Mouse (Mus musculus): ENCODE measurements around the gene Adarb1. TPM values are rescaled to one million over a fixed set of nuclear protein-coding genes. Genes with fewer than 3 reads are reported as not detected.

Adarb1 gene
- polyA plus RNA-seq, 2 experiments: 0.92 to 1.2 TPM

GRCm38 (mm10) chr10:77429921-77430320 is 11.9 kb upstream of the Adarb1 start:
- Histone ChIP-seq H3K4me2 (ENCODE audit: low read depth) (no peak overlapping the region), H3K36me3 (replicated peaks; ENCODE audit: control insufficient read depth, insufficient read depth, low read depth) (no peaks in the 10 kb centered on the region), H3K9ac (replicated peaks) (no peak overlapping the region), H3K4me3 (ENCODE audit: insufficient read depth in 1 of 2, low read depth in 2 of 2, low read length in 2 of 2) (no peak overlapping the region), H3K27me3 (ENCODE audit: control insufficient read depth, insufficient read depth, low read length) (no peaks in the 10 kb centered on the region), H3K9me3 (ENCODE audit: control insufficient read depth, low read length) (no peaks in the 10 kb centered on the region), H3K4me1 (replicated peaks; ENCODE audit: control insufficient read depth in 2 of 2, insufficient read depth in 2 of 2, low read length in 1 of 2) (peaks cover 0 to 3% of the 10 kb centered on the region in 2 experiments; a peak in 1 of 4 replicates), H3K27ac (no peak overlapping the region)
- DNase-seq (ENCODE audit: low read depth in 3 of 3, low spot score in 3 of 3) (no peak), ATAC-seq (ENCODE audit: insufficient read depth) (no peak)
- 53% methylated on average over 5 of the region's 5 CpGs for WGBS (ENCODE audit: insufficient replicate concordance)
- TF ChIP-seq EP300 (IDR thresholded peaks at IDR 0.05; ENCODE audit: low read depth): no peak
- no peak for TF ChIP-seq CTCF (IDR thresholded peaks at IDR 0.05; ENCODE audit: low read depth)

- no peak for TF ChIP-seq EP300 (IDR thresholded peaks at IDR 0.05; ENCODE audit: low read depth)
- no peak for TF ChIP-seq CTCF (IDR thresholded peaks at IDR 0.05; ENCODE audit: low read depth)
- Histone ChIP-seq H3K4me1 (replicated peaks; ENCODE audit: control insufficient read depth in 2 of 2, insufficient read depth in 2 of 2, low read length in 1 of 2) (no peaks in the 10 kb centered on the region), H3K4me3 (ENCODE audit: insufficient read depth in 1 of 2, low read depth in 2 of 2, low read length in 2 of 2) (no peak overlapping the region), H3K27ac (no peak overlapping the region), H3K4me2 (ENCODE audit: low read depth) (no peak overlapping the region), H3K9me3 (ENCODE audit: control insufficient read depth, low read length) (no peaks in the 10 kb centered on the region), H3K27me3 (ENCODE audit: control insufficient read depth, insufficient read depth, low read length) (no peaks in the 10 kb centered on the region), H3K9ac (replicated peaks) (no peak overlapping the region), H3K36me3 (replicated peaks; ENCODE audit: control insufficient read depth, insufficient read depth, low read depth) (no peaks in the 10 kb centered on the region)
- 19% methylated on average over 2 of the region's 2 CpGs for WGBS (ENCODE audit: insufficient replicate concordance)
- DNase-seq (ENCODE audit: low read depth in 3 of 3, low spot score in 3 of 3) (no peak), ATAC-seq (ENCODE audit: insufficient read depth) (no peak)
These were observed 9.5 kb upstream of the Adarb1 start for GRCm38 (mm10) chr10:77427610-77428009.

- H3K4me3 ChIP-seq (ENCODE audit: insufficient read depth in 1 of 2, low read depth in 2 of 2, low read length in 2 of 2): no peak overlapping the region
- no peaks in the 10 kb centered on the region for H3K36me3 ChIP-seq (replicated peaks; ENCODE audit: control insufficient read depth, insufficient read depth, low read depth)
- no peaks in the 10 kb centered on the region for H3K9me3 ChIP-seq (ENCODE audit: control insufficient read depth, low read length)
- H3K27me3 ChIP-seq (ENCODE audit: control insufficient read depth, insufficient read depth, low read length): peaks cover 28% of the 10 kb centered on the region
- DNase-seq (ENCODE audit: low read depth in 3 of 3, low spot score in 3 of 3) (no peak), ATAC-seq (ENCODE audit: insufficient read depth) (no peak)
- whole genome bisulfite sequencing (ENCODE audit: insufficient replicate concordance): 69% methylated on average over 3 of the region's 3 CpGs
- H3K4me1 ChIP-seq (replicated peaks; ENCODE audit: control insufficient read depth in 2 of 2, insufficient read depth in 2 of 2, low read length in 1 of 2): peaks cover 2 to 3% of the 10 kb centered on the region in 2 experiments; a peak in 3 of 4 replicates
- TF ChIP-seq CTCF (IDR thresholded peaks at IDR 0.05; ENCODE audit: low read depth): no peak
- TF ChIP-seq EP300 (IDR thresholded peaks at IDR 0.05; ENCODE audit: low read depth): no peak
- H3K27ac ChIP-seq: no peak overlapping the region
- no peak overlapping the region for H3K4me2 ChIP-seq (ENCODE audit: low read depth)
- no peak overlapping the region for H3K9ac ChIP-seq (replicated peaks)
These were observed 2.1 kb upstream of the Adarb1 start for GRCm38 (mm10) chr10:77420190-77420589.

GRCm38 (mm10) chr10:77417240-77418102 is 599 bp downstream of the Adarb1 start:
- DNase-seq (ENCODE audit: low read depth in 3 of 3, low spot score in 3 of 3): no peak
- Histone ChIP-seq H3K9me3 (ENCODE audit: control insufficient read depth, low read length) (no peaks in the 10 kb centered on the region), H3K9ac (replicated peaks) (no peak overlapping the region), H3K27ac (no peak overlapping the region), H3K4me3 (ENCODE audit: insufficient read depth in 1 of 2, low read depth in 2 of 2, low read length in 2 of 2) (peak overlapping the region; percentile 48 to 52), H3K4me1 (replicated peaks; ENCODE audit: control insufficient read depth in 2 of 2, insufficient read depth in 2 of 2, low read length in 1 of 2) (peaks cover 2 to 3% of the 10 kb centered on the region in 2 experiments; a peak in 3 of 4 replicates), H3K27me3 (ENCODE audit: control insufficient read depth, insufficient read depth, low read length) (peaks cover 28% of the 10 kb centered on the region), H3K4me2 (ENCODE audit: low read depth) (peak overlapping the region; percentile 78), H3K36me3 (replicated peaks; ENCODE audit: control insufficient read depth, insufficient read depth, low read depth) (no peaks in the 10 kb centered on the region)
- TF ChIP-seq EP300 (IDR thresholded peaks at IDR 0.05; ENCODE audit: low read depth): no peak
- no peak for TF ChIP-seq CTCF (IDR thresholded peaks at IDR 0.05; ENCODE audit: low read depth)
- ATAC-seq (ENCODE audit: insufficient read depth): peak; percentile 52; the same call in 1 of the 2 replicates
- under 1% methylated on average over 68 of the region's 70 CpGs for WGBS (ENCODE audit: insufficient replicate concordance)

GRCm38 (mm10) chr10:77416666-77417239 is 1.3 kb downstream of the Adarb1 start:
- no peak for DNase-seq (ENCODE audit: low read depth in 3 of 3, low spot score in 3 of 3)
- H3K9me3 ChIP-seq (ENCODE audit: control insufficient read depth, low read length): no peaks in the 10 kb centered on the region
- H3K4me3 ChIP-seq (ENCODE audit: insufficient read depth in 1 of 2, low read depth in 2 of 2, low read length in 2 of 2): peak overlapping the region; percentile 23 to 52; a peak in 2 of 4 replicates

More at GRCm38 (mm10) chr10:77416666-77417239, 1.3 kb downstream of the Adarb1 start:
- Histone ChIP-seq H3K4me1 (replicated peaks; ENCODE audit: control insufficient read depth in 2 of 2, insufficient read depth in 2 of 2, low read length in 1 of 2) (peaks cover 2 to 3% of the 10 kb centered on the region in 2 experiments; a peak in 3 of 4 replicates), H3K4me2 (ENCODE audit: low read depth) (peak overlapping the region; percentile 78; the same call in 1 of the 2 replicates), H3K9ac (replicated peaks) (no peak overlapping the region), H3K36me3 (replicated peaks; ENCODE audit: control insufficient read depth, insufficient read depth, low read depth) (no peaks in the 10 kb centered on the region), H3K27ac (no peak overlapping the region), H3K27me3 (ENCODE audit: control insufficient read depth, insufficient read depth, low read length) (peaks cover 28% of the 10 kb centered on the region)
- TF ChIP-seq EP300 (IDR thresholded peaks at IDR 0.05; ENCODE audit: low read depth) (no peak), CTCF (IDR thresholded peaks at IDR 0.05; ENCODE audit: low read depth) (no peak)
- no peak for ATAC-seq (ENCODE audit: insufficient read depth)
- WGBS (ENCODE audit: insufficient replicate concordance): 11% methylated on average over 24 of the region's 24 CpGs

Measured in liver, embryonic 14.5 days (tissue).